Mouse (Mus musculus) C2C12 (cell line): ENCODE measurements around the gene Fbln2. TPM values are rescaled to one million over a fixed set of nuclear protein-coding genes. Genes with fewer than 3 reads are reported as not detected.

Source experiments
- H3K27me3 ChIP-seq: one replicate; pipeline ENCODE4 v1.6.1; 2011; ENCODE audit not compliant: control insufficient read depth, insufficient read depth, insufficient read length
- H3K36me3 ChIP-seq: one replicate; pipeline ENCODE4 v1.6.1; 2011; ENCODE audit not compliant: control insufficient read depth, insufficient read depth
- H3K4me3 ChIP-seq: one replicate; pipeline ENCODE4 v1.5.1; 2011; ENCODE audit warnings: mild to moderate bottlenecking, control low read depth; ENCODE audit not compliant: poor library complexity, insufficient read depth, severe bottlenecking
- H3K79me2 ChIP-seq: one replicate; pipeline ENCODE4 v1.6.1; 2011; ENCODE audit not compliant: control insufficient read depth, insufficient read depth
- H3K79me3 ChIP-seq: one replicate; pipeline ENCODE4 v1.6.1; 2011; ENCODE audit warnings: low read depth, control low read depth
- H3ac ChIP-seq: one replicate; pipeline ENCODE3; 2011; ENCODE audit warnings: low read depth; ENCODE audit not compliant: control insufficient read depth, insufficient read length
- CEBPB ChIP-seq: IDR thresholded peaks from one replicate; pipeline ENCODE4 v1.6.1; 2011; ENCODE audit warnings: low read depth, mild to moderate bottlenecking, control low read depth, moderate library complexity
- CTCF ChIP-seq: IDR thresholded peaks from one replicate; pipeline ENCODE4 v1.5.1; 2011; ENCODE audit not compliant: control insufficient read depth, insufficient read depth, insufficient read length
- FOSL1 ChIP-seq: IDR thresholded peaks from one replicate; pipeline ENCODE4 v1.8.0; 2011; ENCODE audit warnings: mild to moderate bottlenecking, low read length; ENCODE audit not compliant: poor library complexity, insufficient read depth, severe bottlenecking
- MAX ChIP-seq: IDR thresholded peaks from one replicate; pipeline ENCODE4 v1.6.1; 2011; ENCODE audit warnings: mild to moderate bottlenecking, control low read depth
- MYOD1 ChIP-seq: IDR thresholded peaks from one replicate; pipeline ENCODE4 v1.6.1; 2011; ENCODE audit warnings: low read depth; ENCODE audit not compliant: control insufficient read depth, insufficient read length
- MYOG ChIP-seq: IDR thresholded peaks from one replicate; pipeline ENCODE4 v1.6.1; 2011; ENCODE audit not compliant: control insufficient read depth, insufficient read length; ENCODE audit errors: extremely low read depth
- USF1 ChIP-seq: IDR thresholded peaks from one replicate; pipeline ENCODE4 v1.6.1; 2011; ENCODE audit warnings: low read depth, mild to moderate bottlenecking, control low read depth, moderate library complexity
- polyA plus RNA-seq: library from polyadenylated mRNA; unstranded; fragments of >200 nt; fragmentation: generic; extraction: Trizol; gene quantifications from one replicate; pipeline ENCODE4 v1.2.1, GENCODE M21; 2012; ENCODE audit warnings: missing spikeins

Fbln2 gene
- polyA plus RNA-seq, 1 experiment: 91.6 TPM

- Histone ChIP-seq H3K79me2 (no peaks in the 10 kb centered on the region), H3ac (no peak overlapping the region), H3K79me3 (no peaks in the 10 kb centered on the region), H3K36me3 (no peaks in the 10 kb centered on the region), H3K27me3 (no peaks in the 10 kb centered on the region), H3K4me3 (no peak overlapping the region)
- TF ChIP-seq CTCF (no peak), MYOD1 (no peak)
Observed at GRCm38 (mm10) chr6:91198456-91198855, 13.8 kb upstream of the Fbln2 start.

DNA sequence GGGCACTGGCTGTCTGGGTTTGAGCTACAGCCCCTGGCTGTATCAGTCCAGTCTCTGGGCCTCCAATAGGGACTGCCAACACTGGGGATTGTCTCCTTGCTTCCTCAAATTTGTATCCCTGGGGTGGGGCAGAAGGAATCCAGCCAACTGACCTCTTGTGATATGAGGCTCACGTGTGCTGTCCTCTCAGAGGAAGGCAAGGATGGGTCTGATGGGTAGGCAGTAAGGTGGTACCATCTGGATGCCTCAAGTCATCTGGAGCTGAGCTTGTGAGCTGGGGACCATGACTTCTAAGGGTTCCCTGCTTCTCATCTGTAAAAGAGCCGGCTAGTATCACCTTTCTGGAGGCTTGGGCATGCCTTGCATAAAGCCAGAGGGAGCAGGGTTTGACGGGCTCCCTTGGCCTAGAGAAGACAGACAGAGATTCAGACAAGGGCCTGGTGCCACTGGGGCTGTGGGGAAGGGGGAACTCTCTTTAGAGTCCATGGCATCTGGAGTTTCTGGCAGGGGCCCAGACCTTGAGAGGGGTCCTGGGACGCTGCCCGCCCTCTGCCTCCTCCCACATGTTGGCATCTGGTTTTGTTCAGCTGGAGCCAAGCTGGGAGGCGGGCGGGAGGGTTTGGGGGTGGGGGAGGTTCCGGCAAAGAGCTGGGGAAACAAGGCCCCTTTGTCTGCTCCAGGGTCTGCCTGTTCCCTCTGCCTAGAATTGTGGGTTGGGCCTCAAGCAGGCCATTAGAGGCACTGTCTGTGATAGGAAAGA is 11.6 kb upstream of the Fbln2 start:
- TF ChIP-seq MYOD1 (no peak), CTCF (no peak), CEBPB (no peak), USF1 (no peak), MAX (no peak), FOSL1 (no peak), MYOG (no peak)
- no peak overlapping the region for H3K4me3 ChIP-seq
- H3ac ChIP-seq: no peak overlapping the region
- no peaks in the 10 kb centered on the region for H3K36me3 ChIP-seq
- no peaks in the 10 kb centered on the region for H3K79me3 ChIP-seq
- H3K79me2 ChIP-seq: no peaks in the 10 kb centered on the region
- no peaks in the 10 kb centered on the region for H3K27me3 ChIP-seq

DNA sequence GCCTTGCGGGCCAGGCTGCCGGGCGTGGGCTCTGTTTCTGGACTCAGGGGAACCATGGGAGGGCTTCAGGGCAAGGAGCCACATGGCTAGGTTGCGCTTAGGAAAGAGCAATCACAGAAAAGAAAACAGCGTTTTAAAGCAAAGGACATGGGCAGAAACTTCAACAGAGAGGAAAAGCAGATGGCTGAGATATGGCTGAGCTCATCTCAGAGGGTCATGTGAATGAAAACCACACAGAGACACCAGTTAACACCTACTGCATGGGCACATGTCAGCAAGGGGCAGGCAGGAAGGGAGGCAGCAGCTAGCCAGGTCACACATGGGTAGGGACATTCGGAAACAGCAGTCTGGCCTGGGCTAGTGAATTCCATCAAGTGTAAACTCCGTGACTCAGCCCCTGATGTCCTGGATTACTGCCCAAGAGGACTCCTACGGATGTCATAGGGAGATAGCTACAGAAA is 10.3 kb upstream of the Fbln2 start:
- Histone ChIP-seq H3K27me3 (no peaks in the 10 kb centered on the region), H3K79me2 (no peaks in the 10 kb centered on the region), H3ac (peak overlapping the region; percentile 4), H3K79me3 (no peaks in the 10 kb centered on the region), H3K4me3 (no peak overlapping the region), H3K36me3 (no peaks in the 10 kb centered on the region)
- TF ChIP-seq CEBPB (no peak), MYOD1 (peak; percentile 58), FOSL1 (no peak), CTCF (no peak), MAX (peak; percentile 99), USF1 (peak; percentile 73), MYOG (no peak)

- Histone ChIP-seq H3K27me3 (no peaks in the 10 kb centered on the region), H3K4me3 (no peak overlapping the region), H3K79me3 (no peaks in the 10 kb centered on the region), H3K36me3 (no peaks in the 10 kb centered on the region), H3K79me2 (no peaks in the 10 kb centered on the region), H3ac (peak overlapping the region; percentile 15)
- TF ChIP-seq CEBPB (no peak), FOSL1 (peak; percentile 67), MYOD1 (peak; percentile 52)
Observed at GRCm38 (mm10) chr6:91202571-91202970, 9.7 kb upstream of the Fbln2 start.

DNA sequence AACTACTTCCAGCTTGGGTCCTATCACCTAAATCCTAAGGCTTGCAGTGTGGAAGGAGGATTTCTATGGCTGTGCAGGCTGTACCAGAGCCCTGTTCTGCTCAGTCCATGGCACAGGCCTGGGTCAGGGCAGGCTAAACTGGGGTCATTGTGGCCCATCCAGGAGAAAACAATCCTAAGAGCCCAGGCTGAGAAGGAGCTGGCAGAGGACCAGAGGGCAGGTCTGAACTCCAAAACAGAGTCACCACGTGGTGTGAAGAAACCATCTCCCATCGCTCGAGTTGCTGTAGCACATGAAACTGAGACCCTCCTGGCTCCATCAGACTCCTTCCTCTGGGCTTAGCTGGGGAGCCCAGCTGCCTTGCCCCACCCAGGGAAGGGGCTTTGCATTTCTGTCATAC is 6.9 kb upstream of the Fbln2 start:
- TF ChIP-seq CTCF (no peak), USF1 (no peak), MYOD1 (no peak), FOSL1 (no peak), CEBPB (no peak), MYOG (no peak), MAX (no peak)

GRCm38 (mm10) chr6:91205791-91206190 is 6.5 kb upstream of the Fbln2 start:
- Histone ChIP-seq H3ac (no peak overlapping the region), H3K36me3 (no peaks in the 10 kb centered on the region), H3K4me3 (no peak overlapping the region), H3K27me3 (no peaks in the 10 kb centered on the region), H3K79me3 (no peaks in the 10 kb centered on the region), H3K79me2 (no peaks in the 10 kb centered on the region)
- TF ChIP-seq MAX (no peak), CEBPB (no peak), MYOD1 (no peak), MYOG (no peak), FOSL1 (no peak), USF1 (peak; percentile 90), CTCF (no peak)

More for the DNA sequence above, 6.9 kb upstream of the Fbln2 start:
- Histone ChIP-seq H3ac (no peak overlapping the region), H3K27me3 (no peaks in the 10 kb centered on the region), H3K79me3 (no peaks in the 10 kb centered on the region), H3K79me2 (no peaks in the 10 kb centered on the region), H3K4me3 (no peak overlapping the region), H3K36me3 (no peaks in the 10 kb centered on the region)
